Mouse (Mus musculus) liver, adult 2 months (tissue): ENCODE measurements around the gene Oprm1.

Experiments
- CTCF ChIP-seq: fragments of 200-500 bp; IDR thresholded peaks from 2 replicates; pipeline ENCODE4 v1.5.1; 2011; ENCODE audit warnings: low read depth, low read length, control low read depth
- POLR2A ChIP-seq: fragments of 200-500 bp; IDR thresholded peaks from 2 replicates; pipeline ENCODE4 v1.6.1; 2011; ENCODE audit warnings: low read length, control low read depth; ENCODE audit not compliant: insufficient read depth; ENCODE audit errors: extremely low read depth

DNA sequence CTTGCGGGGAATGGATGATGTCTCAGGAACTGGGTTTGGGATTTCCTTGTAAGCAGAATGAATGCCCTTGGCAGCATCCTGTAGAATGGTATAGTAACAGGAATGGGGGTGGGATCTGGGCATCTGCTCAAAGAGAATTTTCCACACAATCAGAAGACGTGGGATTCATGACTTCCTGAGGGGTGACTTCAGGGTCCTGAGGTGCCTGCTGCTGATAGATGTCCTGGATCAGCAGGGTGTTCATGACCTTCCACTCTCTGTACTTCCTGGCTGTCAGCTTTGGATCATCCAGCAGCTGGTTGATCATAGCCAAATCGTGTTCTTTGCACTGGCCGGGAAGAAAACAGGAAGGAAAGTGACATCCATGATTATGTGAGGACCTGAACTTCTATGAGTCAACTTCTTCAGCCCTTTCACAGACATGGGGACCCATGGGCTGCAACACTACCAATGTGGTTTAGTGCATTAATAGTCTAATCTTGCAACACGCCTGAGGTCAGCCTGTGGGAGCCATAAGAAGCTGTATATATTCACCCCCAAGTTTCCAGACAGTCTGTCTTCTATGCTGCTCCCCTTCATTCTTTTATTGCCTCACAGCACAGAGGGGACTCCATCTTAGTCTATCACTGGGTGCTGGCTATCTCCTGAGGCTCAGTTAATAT lies 132.2 kb downstream of the Oprm1 start:
- no peak for TF ChIP-seq CTCF
- no peak for TF ChIP-seq POLR2A
